Mouse (Mus musculus) urinary bladder, adult 18-20 months (tissue): ENCODE measurements around the gene Sh2d6.
"Not testable (repeated sequence)": the region's sequence is repeated elsewhere in the genome, so short reads cannot be mapped to it uniquely, and the experiment has no call there.

Experiments used
- DNase-seq, 2 experiments: peaks; one replicate each; pipeline ENCODE4 v3.0.0; 2022; ENCODE audit warnings: low spot score in 2 of 2, mixed read lengths in 2 of 2

Gene Sh2d6

DNA sequence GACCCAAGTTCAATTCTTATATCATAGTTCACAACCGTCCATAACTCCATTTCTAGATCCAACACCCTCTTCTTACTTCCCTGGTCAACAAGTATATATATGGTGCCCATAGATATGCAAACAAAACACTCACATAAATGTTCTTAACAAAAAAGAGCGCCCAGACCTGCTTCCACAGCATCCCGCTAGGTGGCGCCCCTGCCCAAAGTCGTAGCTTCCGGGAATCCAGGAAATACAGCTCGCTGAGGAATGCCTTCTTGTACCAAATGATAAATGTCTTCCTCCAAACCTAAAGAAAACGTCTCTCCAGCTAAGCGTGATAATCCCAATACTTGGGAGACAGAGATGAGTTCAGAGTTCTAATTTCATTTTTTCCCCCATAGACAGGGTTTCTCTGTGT lies 13.7 kb upstream of the Sh2d6 start:
- peak; percentile 64 to 72 for DNase-seq

DNA sequence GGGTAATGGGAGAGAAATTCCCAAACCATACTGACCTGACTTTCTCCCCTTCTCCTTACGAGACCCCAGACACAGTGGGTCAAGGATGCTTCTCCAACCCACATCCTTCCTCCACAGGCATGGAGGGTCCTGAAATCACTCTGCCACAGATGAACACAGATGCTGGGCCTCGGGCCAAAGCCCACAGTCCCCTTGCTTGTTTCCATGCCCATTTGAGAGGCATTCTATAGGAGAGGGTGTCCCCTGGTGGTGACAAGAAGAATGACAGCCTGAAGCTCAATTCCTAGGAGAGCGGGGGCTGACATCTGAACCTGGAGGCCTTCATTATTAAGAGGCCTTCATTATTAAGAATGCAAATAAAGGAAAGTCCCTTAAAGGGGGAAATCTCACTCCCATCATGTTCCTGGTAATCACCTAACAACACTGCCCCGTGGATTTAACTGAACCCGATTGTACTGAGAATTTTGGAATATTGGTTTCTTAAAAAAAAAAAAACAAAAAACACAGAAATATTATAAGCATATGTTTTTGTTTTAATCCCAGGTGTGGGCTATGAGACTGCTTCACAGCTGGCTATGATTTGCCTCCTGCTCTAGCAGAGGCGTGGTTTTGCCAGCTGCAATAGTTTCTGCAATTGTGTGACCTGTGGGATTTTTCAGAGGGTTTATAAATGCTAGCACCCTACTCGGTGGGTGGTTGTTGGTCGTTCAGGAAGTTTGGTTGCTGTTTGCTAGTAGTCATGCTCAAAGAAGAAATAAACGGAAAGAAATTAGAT lies 12.7 kb upstream of the Sh2d6 start:
- DNase-seq = peak in 1 of 2 experiments; percentile 45

DNA sequence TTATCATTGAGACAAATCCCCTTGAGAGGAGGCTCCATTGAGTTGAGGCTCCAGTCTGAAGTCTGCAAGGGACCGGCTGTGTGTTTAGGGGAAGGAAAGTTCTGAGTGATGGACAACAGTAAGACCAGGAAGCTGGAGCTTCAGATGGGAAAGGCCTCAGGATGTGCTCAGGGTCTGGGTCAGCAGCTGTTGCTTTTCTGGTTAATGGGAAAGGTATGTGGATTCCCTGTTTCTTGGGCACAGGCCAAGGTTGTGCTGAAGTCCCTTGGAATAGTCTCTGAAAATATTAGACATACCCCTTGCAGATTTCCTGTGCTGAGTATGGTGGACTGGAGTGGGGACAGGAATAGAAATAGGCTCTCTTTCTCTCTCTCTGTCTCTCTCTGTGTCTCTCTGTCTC lies 12.0 kb upstream of the Sh2d6 start:
- DNase-seq = not testable (repeated sequence)

DNA sequence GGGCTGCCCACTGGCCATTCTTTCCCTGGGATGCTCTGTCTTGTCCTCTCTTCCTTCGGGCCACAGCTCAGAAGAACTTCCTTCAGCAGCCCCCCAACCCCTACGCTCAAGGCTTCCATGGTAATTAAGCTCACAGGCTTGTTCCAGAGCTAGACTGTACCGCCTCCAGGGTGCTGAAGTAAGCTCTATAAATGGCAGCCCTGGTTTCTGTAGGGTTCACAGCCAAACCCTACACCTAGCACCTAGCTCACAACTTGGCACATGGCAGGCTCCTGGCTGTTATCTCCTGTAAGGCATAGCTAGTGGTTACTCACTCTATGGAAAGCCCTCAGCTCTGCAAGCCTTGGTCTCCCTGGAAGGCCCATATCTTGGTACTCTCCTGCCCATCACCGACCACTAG lies 11.1 kb upstream of the Sh2d6 start:
- DNase-seq = no peak

DNA sequence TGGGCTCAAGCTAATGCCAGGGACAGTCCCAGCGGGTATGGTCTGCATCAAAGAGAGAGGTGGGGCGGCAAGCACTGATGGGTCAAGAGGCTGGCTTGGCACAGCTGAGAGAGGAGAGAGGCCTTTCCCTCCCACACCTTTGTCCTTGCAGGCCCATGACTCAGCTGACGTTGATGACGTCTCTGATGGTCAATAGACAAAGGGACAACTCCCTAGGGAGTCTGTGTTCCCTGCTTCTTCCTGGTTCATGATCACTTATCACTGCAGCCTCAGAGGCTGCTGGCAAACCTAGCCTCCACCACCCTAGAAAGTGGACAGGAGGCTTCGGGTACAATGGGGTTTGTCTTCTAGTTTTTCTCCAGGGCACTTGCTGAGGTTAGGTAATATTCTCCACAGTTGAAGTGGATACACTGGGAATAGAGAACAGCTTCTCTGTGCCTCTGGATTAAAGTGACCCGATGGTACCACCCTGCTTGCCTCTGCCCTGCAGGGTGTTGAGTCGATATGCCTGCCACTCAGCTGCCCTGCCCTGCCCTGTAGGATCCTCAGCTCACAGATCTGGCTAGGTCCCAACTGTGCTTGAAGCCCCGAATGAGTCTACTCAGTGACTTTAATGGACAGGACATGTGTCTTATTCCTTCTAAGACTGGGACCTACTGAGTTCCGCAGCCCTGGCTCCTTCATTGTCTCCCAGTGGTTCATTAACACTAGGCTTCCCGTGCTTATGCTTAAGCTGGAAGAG lies 7.1 kb upstream of the Sh2d6 start:
- DNase-seq = peak in 1 of 2 experiments; percentile 69

DNA sequence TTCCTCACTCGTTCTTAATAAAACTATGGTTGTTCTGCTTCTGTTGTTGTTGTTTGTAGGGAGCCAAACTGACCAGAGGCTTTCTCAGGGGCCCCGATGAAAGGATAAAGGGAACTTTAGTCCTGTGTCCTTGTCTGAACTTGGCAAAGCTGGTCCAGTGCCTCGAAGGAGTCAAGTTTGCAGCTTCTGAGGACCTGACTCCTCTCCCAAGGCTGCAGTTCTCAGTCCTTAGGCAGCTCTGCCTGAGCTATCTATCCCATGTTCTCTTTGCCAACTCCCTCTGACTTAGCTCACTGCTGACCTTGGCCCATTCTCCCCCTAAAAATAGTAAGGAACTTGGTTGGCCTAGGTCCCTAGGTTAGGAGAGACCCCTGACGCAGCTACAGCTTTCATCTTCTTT lies 5.6 kb upstream of the Sh2d6 start:
- no peak for DNase-seq

DNA sequence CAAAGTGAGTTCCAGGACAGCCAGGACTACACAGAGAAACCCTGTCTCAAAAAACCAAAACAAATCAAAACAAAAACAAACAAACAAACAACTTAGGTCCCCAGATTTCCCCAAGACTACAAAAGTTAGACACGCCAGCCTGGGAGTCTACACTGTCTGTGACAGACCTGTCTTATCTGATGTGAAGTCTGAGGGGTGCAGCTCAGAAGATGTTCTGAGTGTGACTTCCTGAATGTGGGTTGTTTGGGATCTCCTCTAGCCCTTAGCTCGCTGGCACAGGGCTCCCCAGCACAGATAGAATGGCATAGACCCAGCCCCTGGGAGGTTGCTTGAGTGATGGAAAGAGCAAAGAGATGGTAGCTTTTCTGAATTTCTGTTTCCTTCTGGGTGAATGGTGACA lies 2.7 kb upstream of the Sh2d6 start:
- no peak for DNase-seq

DNA sequence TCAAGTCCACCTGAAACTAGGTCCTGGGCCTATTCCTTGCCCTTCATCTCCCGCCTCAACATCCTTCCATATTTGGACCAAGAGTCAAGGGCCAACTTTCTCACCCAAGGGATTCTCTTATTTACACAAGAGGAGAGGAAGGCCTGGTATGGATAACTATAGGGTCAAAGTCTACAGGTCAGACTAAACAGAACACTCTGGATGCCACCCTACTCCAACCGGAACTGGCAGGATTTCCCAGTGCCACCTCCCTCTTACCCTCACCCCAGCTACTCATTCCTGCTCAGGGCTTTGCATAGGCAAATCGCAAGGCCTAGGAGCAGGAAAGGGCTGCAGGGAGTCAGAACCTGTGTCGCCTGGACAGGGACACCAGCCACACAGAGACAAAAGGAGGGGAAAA lies 1.7 kb upstream of the Sh2d6 start:
- DNase-seq = no peak

DNA sequence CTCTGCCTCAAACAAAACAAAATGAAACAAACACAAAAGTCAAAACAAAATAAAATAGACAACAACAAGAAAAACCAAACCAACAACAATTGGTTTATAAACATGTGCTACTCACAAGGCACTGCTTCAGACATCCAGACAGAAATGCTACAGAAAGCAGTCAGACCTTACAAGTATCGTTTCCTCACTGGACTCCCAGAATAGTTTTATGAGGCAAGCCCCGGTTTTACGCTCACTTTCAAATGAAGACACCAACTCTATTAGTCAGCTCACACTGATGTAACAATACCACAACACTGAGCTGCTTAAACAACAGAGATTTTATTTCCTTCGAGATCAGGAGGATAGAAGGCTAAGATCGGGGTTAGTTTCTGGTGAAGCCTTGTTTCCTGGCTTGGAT lies 781 bp upstream of the Sh2d6 start:
- no peak for DNase-seq

DNA sequence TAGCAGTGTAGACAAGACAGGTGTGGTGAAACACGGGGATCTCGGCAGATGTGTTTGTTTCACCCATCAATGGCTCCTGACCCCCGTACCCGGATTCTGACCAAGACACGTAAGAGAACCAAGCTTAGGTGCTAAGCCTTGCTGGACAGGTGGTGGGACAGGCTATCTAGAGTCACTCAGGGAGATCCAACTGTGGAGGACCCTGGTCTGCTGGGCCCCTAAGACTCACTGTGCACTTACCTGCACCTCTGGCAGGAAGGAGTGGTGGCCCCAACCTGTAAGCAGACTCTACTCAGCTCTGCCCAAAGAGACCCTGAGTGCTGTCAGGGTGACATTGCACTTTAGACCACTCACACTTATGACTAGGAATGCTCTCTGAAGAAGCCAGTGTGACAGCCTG lies 603 bp downstream of the Sh2d6 start:
- no peak for DNase-seq

DNA sequence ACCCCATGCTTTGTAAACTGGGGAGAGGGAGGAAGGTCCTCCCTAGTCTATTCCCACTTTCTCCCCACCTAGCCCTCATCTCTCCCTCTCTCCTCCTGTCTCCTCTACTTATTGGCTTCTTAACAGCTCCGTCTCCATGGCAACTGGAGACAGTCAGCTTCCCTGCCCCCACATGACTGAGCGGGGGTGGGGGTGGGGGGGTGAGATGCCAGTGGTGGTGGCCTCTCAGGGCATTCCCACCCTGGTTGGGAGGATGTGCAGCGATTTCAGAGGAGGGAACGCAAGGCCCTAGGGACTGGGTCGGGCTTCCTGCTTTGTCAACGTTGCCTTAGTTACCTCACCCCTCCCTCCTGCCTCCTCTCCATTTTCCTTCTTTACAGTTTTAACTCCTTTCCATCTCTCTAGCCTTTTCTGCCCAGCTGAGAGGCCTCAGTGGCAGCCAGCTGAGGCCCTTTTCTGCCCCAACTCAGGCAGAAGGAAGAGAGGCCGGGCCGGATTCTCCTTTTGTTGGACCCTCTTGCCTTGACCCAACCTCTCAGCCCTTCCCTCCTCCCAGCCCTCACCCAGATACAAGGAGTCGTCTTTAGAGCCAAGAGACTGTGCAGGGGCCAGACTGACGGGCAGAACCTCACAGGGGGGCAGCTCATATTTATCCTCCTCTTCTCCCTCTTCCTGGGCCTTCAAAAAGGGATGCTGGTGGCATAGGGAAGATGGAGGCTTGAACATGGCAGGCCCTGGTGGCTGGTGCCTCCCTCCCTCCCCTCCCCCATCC lies 1.4 kb downstream of the Sh2d6 start:
- no peak for DNase-seq

DNA sequence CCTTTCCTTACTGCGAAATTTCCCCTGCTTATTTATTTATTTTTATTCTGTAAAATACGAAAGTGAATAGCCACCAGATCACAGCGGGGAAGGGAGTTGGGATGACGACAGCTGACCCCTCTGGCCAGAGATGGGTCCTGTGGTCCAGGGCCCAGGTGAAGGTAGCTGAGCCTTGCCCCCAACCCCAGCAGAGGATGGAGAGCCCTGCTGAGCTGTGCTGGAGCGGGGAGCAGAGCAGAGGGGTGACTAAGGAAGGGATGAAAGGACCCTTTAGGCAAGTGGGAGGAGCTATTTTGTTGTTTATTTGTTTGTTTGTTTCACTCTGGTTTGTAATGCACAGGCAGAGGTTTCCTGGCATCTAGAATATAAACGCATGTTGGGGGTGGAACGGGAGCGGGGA lies 2.2 kb downstream of the Sh2d6 start:
- DNase-seq = no peak

DNA sequence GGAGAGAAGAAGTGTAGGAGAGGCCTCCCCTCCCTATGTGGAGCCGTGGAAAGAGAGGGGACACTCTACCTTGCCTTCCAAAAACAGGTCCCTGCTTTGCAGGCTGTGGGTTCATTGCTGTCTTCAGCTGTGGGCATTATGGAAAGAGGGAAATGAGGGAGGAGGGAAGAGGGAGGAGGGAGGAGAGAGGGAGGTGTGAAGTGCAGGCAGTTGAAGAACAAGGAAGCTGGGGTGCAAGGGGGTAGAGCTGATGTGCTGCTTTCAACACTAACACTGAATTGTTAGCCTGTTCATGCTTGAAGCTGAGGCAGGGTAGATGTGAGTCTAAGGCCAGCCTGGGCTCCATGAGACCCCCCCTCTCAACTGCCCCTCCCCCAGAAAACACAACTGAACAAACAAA lies 2.7 kb downstream of the Sh2d6 start:
- DNase-seq = no peak

DNA sequence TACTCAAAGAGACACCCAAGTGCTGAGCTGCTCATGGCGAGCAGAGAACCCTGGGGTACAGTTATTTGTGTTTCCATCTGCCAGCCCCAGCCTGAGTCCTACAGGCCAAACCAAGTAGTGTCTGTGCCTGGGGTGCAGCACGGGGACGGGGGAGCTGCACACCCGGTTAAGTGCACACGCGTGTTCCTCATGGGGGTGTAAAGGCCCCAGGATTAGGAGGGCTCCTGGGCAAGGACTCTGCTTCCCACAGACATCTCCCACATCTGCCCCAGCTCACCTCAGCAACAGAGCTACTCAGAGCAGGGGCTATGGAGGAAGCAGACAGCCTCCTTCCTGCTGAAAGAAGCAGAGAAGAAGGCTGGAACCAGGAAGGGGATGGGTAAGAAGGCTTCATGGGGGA lies 5.9 kb downstream of the Sh2d6 start:
- DNase-seq = no peak

DNA sequence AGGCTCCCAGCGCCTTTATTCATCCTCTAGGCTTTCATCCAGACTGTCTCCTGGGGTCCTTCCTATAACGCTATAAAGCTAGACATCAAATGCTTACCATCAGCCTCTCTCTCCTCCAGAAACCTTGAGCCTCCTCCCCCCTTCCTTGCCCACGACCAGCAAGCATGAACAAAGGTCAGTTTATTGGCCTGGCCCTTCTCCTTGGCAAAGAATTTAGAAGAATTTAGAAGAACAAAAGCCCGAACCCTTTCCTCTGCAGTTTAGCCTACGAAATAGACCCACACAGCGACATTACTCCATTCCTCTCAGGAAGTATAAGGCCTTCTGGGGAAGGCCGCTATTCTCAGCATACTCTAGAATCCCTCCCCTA lies 8.5 kb downstream of the Sh2d6 start:
- DNase-seq = no peak

DNA sequence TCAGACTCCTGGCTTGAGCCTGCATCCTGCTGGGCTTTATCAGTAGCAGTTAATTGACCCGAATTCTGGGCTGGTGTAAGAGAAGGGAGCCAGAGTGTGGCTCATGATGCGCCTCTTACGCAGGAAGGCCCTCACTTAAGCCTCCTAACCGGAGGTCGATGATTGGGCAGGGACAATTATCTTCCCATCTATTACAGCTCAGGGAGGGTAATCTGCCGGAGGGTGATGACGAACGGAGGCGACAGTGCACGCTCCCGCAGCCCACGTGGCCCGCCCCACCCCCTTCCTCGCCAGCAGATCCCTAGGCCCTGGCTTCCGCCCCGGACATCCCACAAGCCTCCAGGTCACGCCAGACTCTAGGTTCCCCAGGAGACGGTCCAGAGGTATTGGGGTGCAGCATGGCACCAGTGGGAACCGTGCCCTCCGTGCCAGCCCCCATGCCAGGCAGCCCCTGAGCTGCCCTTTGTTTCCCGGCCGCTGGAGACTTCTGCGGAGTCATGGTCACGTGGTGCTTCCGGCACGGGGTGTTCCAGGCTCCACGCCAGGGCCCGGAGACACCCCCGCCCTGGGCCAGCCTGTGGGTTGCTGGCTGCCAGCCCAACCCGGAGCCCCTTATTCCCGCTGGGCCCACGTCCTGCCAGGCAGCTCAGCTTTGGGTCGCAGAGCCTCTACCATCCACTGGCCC lies 9.0 kb downstream of the Sh2d6 start:
- peak; percentile 75 to 77 for DNase-seq

DNA sequence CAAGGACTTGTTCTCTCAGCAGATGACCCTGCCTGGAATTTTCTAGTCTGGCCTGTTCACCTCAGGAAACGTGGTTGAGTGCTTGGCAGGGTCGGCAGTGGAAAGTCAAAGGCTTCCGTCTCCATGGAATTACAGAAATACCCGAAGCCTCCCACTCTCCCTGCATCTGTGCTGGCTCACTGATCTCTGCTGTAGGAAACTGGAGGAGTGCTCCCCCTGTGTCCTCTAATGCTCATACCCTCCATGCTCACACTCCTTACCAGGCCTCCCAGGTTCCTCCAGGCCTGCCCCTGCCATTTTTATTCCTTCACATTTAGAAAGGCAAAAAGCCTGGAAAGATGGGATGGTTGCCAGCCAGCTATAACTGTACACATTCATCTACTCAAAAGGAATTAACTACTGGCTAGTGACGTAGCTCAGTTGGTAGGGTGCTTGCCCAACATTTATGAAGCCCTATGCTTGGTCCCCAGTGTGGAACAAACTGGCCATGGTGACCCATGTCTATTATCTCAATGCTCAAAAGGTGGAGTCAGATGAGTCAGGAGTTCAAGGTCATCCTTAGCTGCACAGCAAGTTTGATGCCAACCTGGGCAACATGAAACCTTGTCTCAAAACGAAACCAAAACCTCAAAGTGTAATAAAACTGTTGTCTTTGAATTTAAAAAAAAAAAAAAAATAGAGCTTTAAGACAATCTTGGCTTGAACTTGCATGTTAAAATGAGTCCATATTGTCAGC lies 10.7 kb downstream of the Sh2d6 start:
- DNase-seq = no peak

DNA sequence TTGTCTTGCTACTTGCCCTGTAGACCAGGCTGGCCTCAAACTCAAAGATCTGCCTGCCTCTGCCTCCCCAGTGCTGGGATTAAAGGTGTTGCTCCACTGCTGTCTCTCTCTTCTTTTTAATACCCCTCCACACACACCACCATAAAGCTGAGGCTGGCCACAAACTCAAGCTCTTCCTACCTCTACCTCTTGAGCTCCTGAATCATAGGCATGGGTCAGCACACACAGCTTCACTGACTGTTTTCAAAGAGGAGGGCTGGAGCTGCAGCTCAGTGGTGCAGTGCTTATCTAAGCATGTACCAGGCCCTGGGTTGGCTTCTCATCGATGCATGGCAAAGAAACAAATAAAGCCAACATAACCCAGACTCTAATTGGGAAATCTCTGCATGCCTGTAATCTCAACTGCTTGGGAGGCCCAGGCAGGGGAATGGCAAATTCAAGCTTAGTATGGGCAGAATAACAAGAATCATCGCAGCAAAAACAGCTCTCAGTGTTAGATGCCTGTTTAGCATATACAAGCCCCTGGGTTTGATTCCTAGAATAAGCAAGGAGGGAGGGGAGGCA lies 11.6 kb downstream of the Sh2d6 start:
- DNase-seq = no peak

DNA sequence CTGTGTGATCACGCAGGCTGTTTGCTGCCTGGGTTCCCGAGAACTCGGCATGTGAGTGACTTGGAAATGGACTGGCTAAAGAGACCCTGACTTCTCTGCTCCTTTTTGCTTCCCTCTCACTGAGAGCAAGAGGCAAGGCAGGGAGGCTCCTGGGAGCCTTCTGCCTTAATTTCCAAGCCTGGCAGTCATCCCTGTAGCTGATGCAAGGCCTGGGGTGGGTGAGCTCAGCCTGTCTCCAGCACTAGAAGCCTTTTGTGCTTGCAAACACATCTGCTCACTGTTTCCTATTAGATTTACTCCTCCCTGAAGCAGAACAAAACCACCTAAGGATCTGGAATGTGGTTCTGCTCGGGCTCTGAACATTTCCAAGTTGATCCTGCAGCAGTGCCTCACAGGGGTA lies 12.9 kb downstream of the Sh2d6 start:
- no peak for DNase-seq

DNA sequence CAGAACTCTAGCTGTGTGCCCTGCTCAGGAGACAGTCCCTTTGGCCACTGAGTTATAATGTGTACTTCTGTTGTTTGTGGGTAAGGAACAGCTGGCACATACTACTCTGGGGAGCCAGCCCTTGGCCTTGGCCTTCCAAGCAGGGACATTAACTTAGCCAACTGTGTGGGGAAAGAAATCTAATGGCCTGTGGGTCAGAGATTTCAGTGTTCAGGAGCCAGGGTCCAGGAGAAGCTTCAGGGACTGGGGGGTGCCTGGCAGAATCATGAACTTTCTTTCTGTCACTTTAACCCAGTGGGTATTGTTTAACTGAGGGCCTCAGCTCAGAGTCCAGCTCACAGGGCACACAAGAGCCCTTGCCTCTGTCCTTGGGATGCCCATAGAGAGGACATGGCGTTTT lies 15.4 kb downstream of the Sh2d6 start:
- DNase-seq = no peak

DNA sequence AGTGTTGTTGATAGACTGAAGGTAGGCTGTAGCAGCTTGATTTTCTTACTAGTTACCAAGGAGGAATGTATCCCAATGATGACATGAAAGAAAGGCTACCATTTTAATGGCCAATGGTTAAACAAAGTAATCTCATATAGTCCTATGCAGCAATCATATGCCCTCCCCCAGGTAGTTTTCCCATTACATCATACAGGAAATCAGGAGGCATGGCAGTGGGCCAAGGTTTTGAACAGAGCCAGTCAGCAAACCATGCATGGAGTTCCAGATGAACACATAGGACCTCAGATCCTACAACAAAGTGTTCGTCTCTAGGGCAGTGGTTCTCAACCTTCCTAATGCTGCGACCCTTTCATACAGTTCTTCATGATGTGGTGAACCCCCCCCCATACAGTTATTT lies 17.6 kb downstream of the Sh2d6 start:
- DNase-seq = no peak
